Mouse (Mus musculus) megakaryocyte progenitor cell, adult 5-6 weeks (primary cell): Measurements from ENCODE around the gene Olfr1120. TPM values are rescaled to one million over a fixed set of nuclear protein-coding genes. Genes with fewer than 3 reads are reported as not detected.
"Not testable (repeated sequence)": the region's sequence is repeated elsewhere in the genome, so short reads cannot be mapped to it uniquely, and the experiment has no call there.

Source experiments
- ATAC-seq: replicated peaks from 2 replicates; pipeline ENCODE4 v1.8.0; 2016; ENCODE audit warnings: mild to moderate bottlenecking, moderate TSS enrichment, inconsistent platforms; ENCODE audit not compliant: poor library complexity
- total RNA-seq, 2 experiments: library from RNA; stranded (forward) in 1 of 2; stranded (reverse) in 1 of 2; fragments of 157-497, 149-512 nt in 1 of 2; fragments of 200-1000 nt in 1 of 2; gene quantifications; 2 replicates each; pipeline versions ENCODE4 v1.2.3 to v1.2.4; 2015 to 2017

Gene Olfr1120
- not detected in 2 replicates for total RNA-seq (2015)
- not detected in 2 replicates for total RNA-seq (2017)

DNA sequence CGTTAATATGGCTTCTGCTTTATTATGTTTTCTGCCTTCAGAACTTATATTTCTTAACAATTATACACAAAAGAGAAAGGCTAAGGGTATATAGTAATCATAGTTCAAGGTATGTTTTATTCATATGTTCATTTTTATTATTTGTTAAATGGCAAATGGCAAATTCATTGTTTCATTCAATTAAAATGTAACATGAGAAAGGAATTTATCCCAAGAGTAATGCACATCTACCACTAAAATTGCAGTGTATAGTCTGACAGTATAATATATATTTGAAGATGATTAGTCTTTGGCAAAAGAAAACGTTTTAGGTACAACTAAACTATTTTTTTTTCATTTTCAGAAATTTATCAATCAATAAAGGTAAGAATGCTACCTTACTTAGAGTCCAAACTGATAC, at the start of gene Olfr1120:
Gene Olfr1120, plus strand, starts transcription at position 301 of the 400 bp plus-strand sequence.
- ATAC-seq = no peak

DNA sequence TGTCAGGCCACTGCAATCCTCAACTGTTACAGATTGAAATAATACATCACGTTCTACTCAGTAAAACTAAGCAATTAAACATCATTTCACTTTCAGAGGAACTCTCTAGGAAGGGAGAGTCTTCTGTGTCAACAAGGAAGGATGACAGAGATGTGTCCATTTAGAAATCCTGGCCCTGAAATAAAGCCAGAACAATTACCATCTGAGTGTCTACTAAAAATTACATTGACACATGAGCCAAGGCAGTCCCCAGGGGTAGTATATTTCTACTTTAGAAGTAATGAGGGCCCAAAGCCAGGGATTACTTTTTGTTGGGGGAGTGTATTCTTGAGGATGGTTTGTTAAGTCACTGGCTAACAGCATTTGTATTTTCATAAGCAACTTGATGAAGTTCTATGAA, 47.3 kb upstream of the Olfr1120 start, which contains the start of gene Olfr1118:
Gene Olfr1118, plus strand, starts transcription at position 301 of the 400 bp plus-strand sequence.
- no peak for ATAC-seq

DNA sequence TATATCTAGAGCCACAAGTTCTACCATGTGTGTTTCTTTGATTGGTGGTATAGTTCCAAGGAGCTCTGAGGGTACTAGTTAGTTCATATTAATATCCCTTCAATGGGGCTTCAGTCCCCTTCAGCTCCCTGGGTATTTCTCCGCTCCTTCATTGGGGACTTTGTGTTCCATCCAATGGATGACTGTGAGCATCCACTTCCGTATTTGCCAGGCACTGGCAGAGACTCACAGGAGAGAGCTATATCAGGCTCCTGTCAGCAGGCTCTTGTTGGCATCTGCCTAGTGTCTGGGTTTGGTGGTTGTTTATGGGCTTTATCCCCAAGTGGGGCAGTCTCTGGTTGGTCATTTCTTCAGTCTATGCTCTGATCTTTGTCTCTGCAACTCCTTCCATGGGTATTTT, 5.5 kb downstream of the Olfr1120 start:
- ATAC-seq = not testable (repeated sequence)

GRCm38 (mm10) chr2:87369595-87369994, 15.0 kb downstream of the Olfr1120 start, which contains the start of gene Olfr1121:
Gene Olfr1121 (plus strand): TSS chr2:87369895.
- ATAC-seq = no peak

GRCm38 (mm10) chr2:87371726-87372125, 17.1 kb downstream of the Olfr1120 start:
- ATAC-seq = no peak

GRCm38 (mm10) chr2:87383935-87384334, 29.3 kb downstream of the Olfr1120 start:
- ATAC-seq = no peak

- ATAC-seq = no peak
Measured at GRCm38 (mm10) chr2:87385549-87385948, 30.9 kb downstream of the Olfr1120 start, which contains the start of gene Olfr1122. Gene Olfr1122 (plus strand): TSS chr2:87385849.

DNA sequence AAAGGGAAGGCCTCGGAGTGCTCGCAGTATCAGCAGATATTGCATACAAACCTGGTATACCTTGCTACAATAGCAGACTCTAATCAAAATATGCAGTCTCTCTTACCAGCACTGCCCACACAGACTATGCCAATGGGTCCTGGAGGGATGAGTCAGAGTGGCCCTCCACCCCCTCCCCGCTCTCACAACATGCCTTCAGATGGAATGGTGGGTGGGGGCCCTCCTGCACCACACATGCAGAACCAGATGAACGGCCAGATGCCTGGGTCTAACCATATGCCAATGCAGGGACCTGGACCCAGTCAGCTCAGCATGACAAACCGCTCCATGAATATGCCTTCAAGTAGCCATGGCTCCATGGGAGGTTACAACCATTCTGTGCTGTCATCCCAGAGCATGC, 39.0 kb downstream of the Olfr1120 start:
- not testable (repeated sequence) for ATAC-seq

DNA sequence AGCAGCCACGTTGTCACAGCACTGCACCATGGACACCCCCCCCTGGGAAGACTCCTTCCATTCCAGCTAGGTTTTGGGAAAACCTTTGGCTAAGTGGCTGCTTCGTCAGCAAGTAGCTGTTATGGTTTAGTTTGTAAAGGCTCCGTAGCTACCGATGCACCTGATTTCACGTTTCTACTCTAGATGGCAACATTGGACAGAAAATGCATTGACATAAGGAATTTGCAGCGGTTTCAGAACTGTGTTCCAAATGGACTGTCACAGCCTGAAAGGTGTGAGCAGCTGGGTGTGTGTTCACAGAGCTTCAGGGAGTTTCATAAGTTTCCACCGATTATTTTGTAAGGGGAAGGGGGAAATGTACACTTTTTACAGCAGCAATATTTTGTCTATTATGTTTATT, 40.1 kb downstream of the Olfr1120 start:
- ATAC-seq = not testable (repeated sequence)

Other genes starting within 250 kb of the Olfr1120 start
- gene Olfr259, start 240.2 kb upstream of the Olfr1120 start, total RNA-seq (2015) = not detected in 2 replicates
- not detected in 2 replicates for gene Olfr259, start 240.2 kb upstream of the Olfr1120 start, total RNA-seq (2017)
- gene Olfr1110, start 214.5 kb upstream of the Olfr1120 start, total RNA-seq (2015) = not detected in 2 replicates
- gene Olfr1110, start 214.5 kb upstream of the Olfr1120 start, total RNA-seq (2017) = not detected in 2 replicates
- gene Olfr1111, start 202.2 kb upstream of the Olfr1120 start, total RNA-seq (2015) = not detected in 2 replicates
- gene Olfr1111, start 202.2 kb upstream of the Olfr1120 start, total RNA-seq (2017) = not detected in 2 replicates
- gene Olfr1112, start 167.0 kb upstream of the Olfr1120 start, total RNA-seq (2015) = not detected in 2 replicates
- gene Olfr1112, start 167.0 kb upstream of the Olfr1120 start, total RNA-seq (2017) = not detected in 2 replicates
- not detected in 2 replicates for gene Olfr1113, start 145.8 kb upstream of the Olfr1120 start, total RNA-seq (2015)
- not detected in 2 replicates for gene Olfr1113, start 145.8 kb upstream of the Olfr1120 start, total RNA-seq (2017)
- not detected in 2 replicates for gene Olfr1115, start 106.8 kb upstream of the Olfr1120 start, total RNA-seq (2015)
- not detected in 2 replicates for gene Olfr1115, start 106.8 kb upstream of the Olfr1120 start, total RNA-seq (2017)
- gene Olfr1116, start 87.3 kb upstream of the Olfr1120 start, total RNA-seq (2015) = not detected in 2 replicates
- not detected in 2 replicates for gene Olfr1116, start 87.3 kb upstream of the Olfr1120 start, total RNA-seq (2017)
- gene Olfr1118, start 47.2 kb upstream of the Olfr1120 start, total RNA-seq (2015) = not detected in 2 replicates
- gene Olfr1118, start 47.2 kb upstream of the Olfr1120 start, total RNA-seq (2017) = not detected in 2 replicates
- gene Olfr1121, start 15.1 kb downstream of the Olfr1120 start, total RNA-seq (2015) = not detected in 2 replicates
- gene Olfr1121, start 15.1 kb downstream of the Olfr1120 start, total RNA-seq (2017) = not detected in 2 replicates
- gene Olfr1122, start 31.0 kb downstream of the Olfr1120 start, total RNA-seq (2015) = not detected in 2 replicates
- gene Olfr1122, start 31.0 kb downstream of the Olfr1120 start, total RNA-seq (2017) = not detected in 2 replicates
- not detected in 2 replicates for gene Olfr1123, start 61.8 kb downstream of the Olfr1120 start, total RNA-seq (2015)
- not detected in 2 replicates for gene Olfr1123, start 61.8 kb downstream of the Olfr1120 start, total RNA-seq (2017)
- gene Olfr1124, start 75.5 kb downstream of the Olfr1120 start, total RNA-seq (2015) = not detected in 2 replicates
- gene Olfr1124, start 75.5 kb downstream of the Olfr1120 start, total RNA-seq (2017) = not detected in 2 replicates
- gene Olfr1126, start 99.1 kb downstream of the Olfr1120 start, total RNA-seq (2015) = not detected in 2 replicates
- not detected in 2 replicates for gene Olfr1126, start 99.1 kb downstream of the Olfr1120 start, total RNA-seq (2017)
- not detected in 2 replicates for gene Pramel7, start 142.3 kb downstream of the Olfr1120 start, total RNA-seq (2015)
- gene Pramel7, start 142.3 kb downstream of the Olfr1120 start, total RNA-seq (2017) = not detected in 2 replicates
- not detected in 2 replicates for gene Pramel6, start 151.8 kb downstream of the Olfr1120 start, total RNA-seq (2015)
- not detected in 2 replicates for gene Pramel6, start 151.8 kb downstream of the Olfr1120 start, total RNA-seq (2017)
- not detected in 2 replicates for gene Olfr153, start 177.0 kb downstream of the Olfr1120 start, total RNA-seq (2015)
- not detected in 2 replicates for gene Olfr153, start 177.0 kb downstream of the Olfr1120 start, total RNA-seq (2017)
- gene Olfr1128, start 190.7 kb downstream of the Olfr1120 start, total RNA-seq (2015) = not detected in 2 replicates
- not detected in 2 replicates for gene Olfr1128, start 190.7 kb downstream of the Olfr1120 start, total RNA-seq (2017)
- gene Olfr1129, start 219.1 kb downstream of the Olfr1120 start, total RNA-seq (2015) = not detected in 2 replicates
- gene Olfr1129, start 219.1 kb downstream of the Olfr1120 start, total RNA-seq (2017) = not detected in 2 replicates